Mouse (Mus musculus) G1E (cell line): ENCODE results near the gene Raly. TPM values are rescaled to one million over a fixed set of nuclear protein-coding genes. Genes with fewer than 3 reads are reported as not detected.

Experiments
- ATAC-seq: 2 replicates; pipeline ENCODE4 v1.8.0; 2016; ENCODE audit warnings: mild to moderate bottlenecking; ENCODE audit not compliant: insufficient number of reproducible peaks, poor library complexity, low FRiP score, severe bottlenecking; ENCODE audit errors: extremely low read depth
- DNase-seq: peaks from one replicate; pipeline ENCODE4 v3.0.0; 2012; ENCODE audit warnings: low spot score
- H3K27me3 ChIP-seq: 2 replicates; pipeline ENCODE4 v1.6.1; 2012; ENCODE audit warnings: mild to moderate bottlenecking, low read length, inconsistent platforms; ENCODE audit not compliant: insufficient read depth
- H3K36me3 ChIP-seq: replicated peaks from 2 replicates; pipeline ENCODE3; 2012; ENCODE audit warnings: mild to moderate bottlenecking, inconsistent platforms
- H3K4me1 ChIP-seq: 2 replicates; pipeline ENCODE4 v1.6.1; 2012; ENCODE audit warnings: low read depth, low read length, inconsistent platforms, mixed read lengths; ENCODE audit not compliant: insufficient read depth
- H3K4me3 ChIP-seq: 2 replicates; pipeline ENCODE4 v1.5.1; 2012; ENCODE audit warnings: low read depth, mild to moderate bottlenecking, inconsistent platforms, low read length, moderate library complexity, mixed read lengths
- H3K9me3 ChIP-seq: replicated peaks from 2 replicates; pipeline ENCODE4 v1.6.1; 2012; ENCODE audit warnings: inconsistent platforms
- CTCF ChIP-seq: IDR thresholded peaks from 2 replicates; pipeline ENCODE4 v1.5.1; 2012; ENCODE audit warnings: low read depth, low read length, inconsistent platforms, mixed read lengths
- GATA1 ChIP-seq: IDR thresholded peaks from 2 replicates; pipeline ENCODE4 v1.6.1; 2012; ENCODE audit warnings: borderline replicate concordance, low read length, inconsistent platforms, mixed read lengths
- GATA2 ChIP-seq: IDR thresholded peaks from 2 replicates; pipeline ENCODE4 v1.6.1; 2012; ENCODE audit warnings: low read depth, low read length, inconsistent platforms, borderline replicate concordance
- POLR2AphosphoS5 ChIP-seq: IDR thresholded peaks from 2 replicates; pipeline ENCODE4 v1.6.1; 2012; ENCODE audit warnings: low read depth, low read length, inconsistent platforms; ENCODE audit not compliant: insufficient replicate concordance
- TAL1 ChIP-seq: conservative IDR thresholded peaks from 2 replicates; pipeline ENCODE4 v1.6.1; 2012; ENCODE audit warnings: low read depth, low read length, inconsistent platforms, mixed read lengths
- polyA plus RNA-seq: library from polyadenylated mRNA; stranded (reverse); fragments of >175 nt; gene quantifications from 2 replicates; pipeline ENCODE4 v1.2.3, GENCODE M21; 2012
- total RNA-seq, 2 experiments: library from RNA; stranded (forward) in 1 of 2; stranded (reverse) in 1 of 2; fragments of 200-1000 nt in 1 of 2; fragments of >200 nt in 1 of 2; fragmentation: Nextera tagmentation in 1 of 2; gene quantifications; 2 replicates each; pipeline ENCODE4 v1.2.3; 2014 to 2017

Gene Raly
- total and polyA plus RNA-seq, 3 experiments = 122 to 597 (median 173) TPM

- 0 out of 2 replicates have a peak, but pooled peaks cover 5% of the 10 kb centered on the region for H3K27me3 ChIP-seq
- no peak for DNase-seq
- no peaks in the 10 kb centered on the region for H3K36me3 ChIP-seq
- TF ChIP-seq GATA1 = no peak
- TF ChIP-seq CTCF = no peak
- no peak for TF ChIP-seq TAL1
- no peak for TF ChIP-seq GATA2
- no peak for TF ChIP-seq POLR2AphosphoS5
- H3K4me1 ChIP-seq = peaks cover 44% of the 10 kb centered on the region
- H3K9me3 ChIP-seq = no peaks in the 10 kb centered on the region
- peak overlapping the region; percentile 48; the same call in 1 of the 2 replicates for H3K4me3 ChIP-seq
- no peak for ATAC-seq
These were observed 4.1 kb upstream of the Raly start for GRCm38 (mm10) chr2:154786776-154787175.

GRCm38 (mm10) chr2:154789381-154789780 is 1.5 kb upstream of the Raly start:
- Histone ChIP-seq H3K27me3 (no peaks in the 10 kb centered on the region), H3K36me3 (peaks cover 17% of the 10 kb centered on the region), H3K4me1 (peaks cover 55% of the 10 kb centered on the region), H3K4me3 (no peak overlapping the region; the same call in 1 of the 2 replicates), H3K9me3 (no peaks in the 10 kb centered on the region)
- no peak for ATAC-seq
- TF ChIP-seq TAL1 (no peak), CTCF (no peak)
- DNase-seq = no peak

GRCm38 (mm10) chr2:154789977-154790655 is 780 bp upstream of the Raly start:
- H3K4me1 ChIP-seq = peaks cover 62% of the 10 kb centered on the region

GRCm38 (mm10) chr2:154791661-154792642 is 1.1 kb downstream of the Raly start:
- H3K4me3 ChIP-seq = peak overlapping the region; percentile 83
- no peaks in the 10 kb centered on the region for H3K27me3 ChIP-seq
- H3K4me1 ChIP-seq = peaks cover 60% of the 10 kb centered on the region
- peak; percentile 75 for DNase-seq
- H3K36me3 ChIP-seq = peaks cover 31% of the 10 kb centered on the region
- H3K9me3 ChIP-seq = no peaks in the 10 kb centered on the region
- ATAC-seq = no peak
- TF ChIP-seq TAL1 (no peak), POLR2AphosphoS5 (no peak), GATA1 (no peak), GATA2 (no peak), CTCF (no peak)

More at GRCm38 (mm10) chr2:154789977-154790655, 780 bp upstream of the Raly start:
- no peaks in the 10 kb centered on the region for H3K9me3 ChIP-seq
- peak overlapping the region; percentile 83; the same call in 1 of the 2 replicates for H3K4me3 ChIP-seq
- H3K36me3 ChIP-seq = peaks cover 24% of the 10 kb centered on the region
- DNase-seq (no peak), ATAC-seq (no peak)
- TF ChIP-seq CTCF (no peak), GATA2 (no peak), GATA1 (no peak), TAL1 (no peak), POLR2AphosphoS5 (no peak)
- no peaks in the 10 kb centered on the region for H3K27me3 ChIP-seq

- ATAC-seq (no peak), DNase-seq (no peak)
- TF ChIP-seq TAL1 (no peak), GATA1 (no peak), GATA2 (no peak), POLR2AphosphoS5 (no peak), CTCF (no peak)
- Histone ChIP-seq H3K36me3 (peaks cover 31% of the 10 kb centered on the region), H3K27me3 (no peaks in the 10 kb centered on the region), H3K4me1 (peaks cover 32% of the 10 kb centered on the region), H3K9me3 (no peaks in the 10 kb centered on the region), H3K4me3 (no peak overlapping the region)
These were observed 12.5 kb downstream of the Raly start for GRCm38 (mm10) chr2:154803372-154803771.

GRCm38 (mm10) chr2:154803845-154804244 is 12.9 kb downstream of the Raly start:
- Histone ChIP-seq H3K4me3 (no peak overlapping the region), H3K36me3 (peaks cover 31% of the 10 kb centered on the region), H3K4me1 (peaks cover 34% of the 10 kb centered on the region), H3K9me3 (no peaks in the 10 kb centered on the region), H3K27me3 (no peaks in the 10 kb centered on the region)
- TF ChIP-seq GATA2 (no peak), TAL1 (peak; percentile 31; the same call in 1 of the 2 replicates)
- DNase-seq = no peak
- ATAC-seq = no peak
